Mouse (Mus musculus) limb, embryonic 11.5 days (tissue): ENCODE measurements around the gene Dscam. TPM values are rescaled to one million over a fixed set of nuclear protein-coding genes. Genes with fewer than 3 reads are reported as not detected.

Experiments used
- ATAC-seq: fragments of 200-750 bp; cut with Nextera tagmentation; 2 replicates; pipeline ENCODE4 v1.8.0; 2017; ENCODE audit warnings: low read depth; ENCODE audit not compliant: insufficient number of reproducible peaks, low FRiP score, low TSS enrichment
- DNase-seq: peaks from one replicate; pipeline ENCODE4 v3.0.0-alpha.2; 2015; ENCODE audit warnings: low spot score
- H3K27ac ChIP-seq: fragments of 300-500 bp; sonication (generic); replicated peaks from 2 replicates; pipeline ENCODE4 v1.5.1; 2014; ENCODE audit warnings: low read depth, mild to moderate bottlenecking, low read length
- H3K27me3 ChIP-seq: fragments of 300-500 bp; sonication (generic); 2 replicates; pipeline ENCODE4 v1.6.1; 2014; ENCODE audit warnings: mild to moderate bottlenecking, low read length, mixed read lengths; ENCODE audit not compliant: control insufficient read depth, insufficient read depth
- H3K36me3 ChIP-seq: fragments of 300-500 bp; sonication (generic); 2 replicates; pipeline ENCODE4 v1.6.1; 2014; ENCODE audit warnings: mild to moderate bottlenecking, low read length, moderate library complexity, mixed read lengths; ENCODE audit not compliant: control insufficient read depth, insufficient read depth
- H3K4me1 ChIP-seq: fragments of 300-500 bp; sonication (generic); 2 replicates; pipeline ENCODE4 v1.6.1; 2014; ENCODE audit warnings: low read length, mixed read lengths; ENCODE audit not compliant: control insufficient read depth, insufficient read depth
- H3K4me2 ChIP-seq: fragments of 300-500 bp; sonication (generic); 2 replicates; pipeline ENCODE4 v1.6.1; 2014; ENCODE audit warnings: low read depth, mild to moderate bottlenecking, moderate library complexity; ENCODE audit not compliant: severe bottlenecking
- H3K4me3 ChIP-seq: fragments of 300-500 bp; sonication (generic); 2 replicates; pipeline ENCODE4 v1.5.1; 2014; ENCODE audit warnings: low read depth, low read length
- H3K9ac ChIP-seq: fragments of 300-500 bp; sonication (generic); 2 replicates; pipeline ENCODE4 v1.6.1; 2014; ENCODE audit warnings: mild to moderate bottlenecking, low read length
- H3K9me3 ChIP-seq: fragments of 300-500 bp; sonication (generic); 2 replicates; pipeline ENCODE4 v1.6.1; 2016; ENCODE audit warnings: low read length; ENCODE audit not compliant: control insufficient read depth
- WGBS: fragments of 180-500 bp; shearing (Covaris S2); extraction: QIAGEN DNeasy Blood & Tissue Kit; methylation state at CpG from one replicate; pipeline ENCODE4 v1.1.7; 2014; 5-methylcytosine and 5-hydroxymethylcytosine counted together
- polyA plus RNA-seq: library from polyadenylated mRNA; unstranded; fragments of >200 nt; fragmentation: Nextera tagmentation; extraction: Ambion mirVana; gene quantifications from 2 replicates; pipeline ENCODE4 v1.2.1, GENCODE M21; 2014

Gene Dscam
- polyA plus RNA-seq, 1 experiment from 2014 or later = 0.11 TPM

DNA sequence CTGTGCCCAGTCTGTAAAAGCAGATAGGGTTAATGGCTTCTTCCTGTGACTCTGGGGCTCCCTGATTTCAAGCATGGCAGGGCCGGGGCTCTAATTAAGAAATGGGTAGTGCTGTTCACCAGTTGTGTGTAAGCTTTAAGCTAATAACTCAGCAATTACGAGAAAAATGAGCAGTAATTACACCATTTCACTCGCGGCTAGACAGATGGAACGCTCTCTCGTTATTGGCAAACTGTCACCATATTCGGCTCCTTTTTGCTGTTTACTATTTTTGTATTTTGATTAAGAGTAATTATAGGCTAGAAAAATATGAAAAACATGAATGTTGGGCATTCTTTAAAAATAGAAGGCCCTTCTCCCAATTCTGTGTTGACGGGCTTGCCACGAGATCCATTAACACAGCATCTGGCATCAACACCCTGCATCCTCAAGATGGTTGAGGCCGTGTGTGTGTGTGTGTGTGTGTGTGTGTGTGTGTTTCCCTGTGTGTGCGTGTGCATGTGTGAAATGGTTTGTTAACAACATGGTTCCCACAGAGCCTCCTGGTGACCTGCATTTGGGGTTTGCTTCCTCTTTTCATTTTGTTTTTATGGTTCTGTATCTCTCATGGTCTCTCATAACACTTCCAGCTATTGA, 162.5 kb downstream of the Dscam start:
- H3K27me3 ChIP-seq = no peaks in the 10 kb centered on the region
- no peak overlapping the region for H3K27ac ChIP-seq
- ATAC-seq = no peak
- no peaks in the 10 kb centered on the region for H3K9me3 ChIP-seq
- no peak overlapping the region for H3K9ac ChIP-seq
- no peak for DNase-seq
- H3K4me1 ChIP-seq = no peaks in the 10 kb centered on the region
- H3K36me3 ChIP-seq = no peaks in the 10 kb centered on the region
- H3K4me2 ChIP-seq = no peak overlapping the region
- no peak overlapping the region for H3K4me3 ChIP-seq
- WGBS = 49% methylated on average over 11 of the region's 11 CpGs

DNA sequence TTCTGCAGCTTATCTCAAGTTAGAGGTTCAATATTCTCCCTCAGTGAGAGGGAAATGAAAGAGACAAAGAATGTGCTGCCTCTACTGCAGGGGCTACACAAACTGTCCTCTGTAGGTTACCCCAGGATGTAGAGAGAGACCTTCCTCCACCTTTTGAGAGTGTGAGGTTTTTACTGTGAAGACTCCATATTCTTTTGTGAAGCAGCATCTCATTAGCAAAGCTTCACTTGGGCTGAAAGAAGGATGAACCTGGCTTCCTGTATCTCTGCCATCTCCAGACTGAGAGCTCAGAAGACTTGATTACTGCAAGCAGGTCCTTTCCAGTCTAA, 163.7 kb downstream of the Dscam start:
- no peak for ATAC-seq
- no peaks in the 10 kb centered on the region for H3K9me3 ChIP-seq
- H3K4me2 ChIP-seq = no peak overlapping the region
- no peak for DNase-seq
- no peak overlapping the region for H3K4me3 ChIP-seq
- no peaks in the 10 kb centered on the region for H3K4me1 ChIP-seq
- no peaks in the 10 kb centered on the region for H3K36me3 ChIP-seq
- H3K27me3 ChIP-seq = no peaks in the 10 kb centered on the region
- H3K9ac ChIP-seq = no peak overlapping the region
- H3K27ac ChIP-seq = no peak overlapping the region

DNA sequence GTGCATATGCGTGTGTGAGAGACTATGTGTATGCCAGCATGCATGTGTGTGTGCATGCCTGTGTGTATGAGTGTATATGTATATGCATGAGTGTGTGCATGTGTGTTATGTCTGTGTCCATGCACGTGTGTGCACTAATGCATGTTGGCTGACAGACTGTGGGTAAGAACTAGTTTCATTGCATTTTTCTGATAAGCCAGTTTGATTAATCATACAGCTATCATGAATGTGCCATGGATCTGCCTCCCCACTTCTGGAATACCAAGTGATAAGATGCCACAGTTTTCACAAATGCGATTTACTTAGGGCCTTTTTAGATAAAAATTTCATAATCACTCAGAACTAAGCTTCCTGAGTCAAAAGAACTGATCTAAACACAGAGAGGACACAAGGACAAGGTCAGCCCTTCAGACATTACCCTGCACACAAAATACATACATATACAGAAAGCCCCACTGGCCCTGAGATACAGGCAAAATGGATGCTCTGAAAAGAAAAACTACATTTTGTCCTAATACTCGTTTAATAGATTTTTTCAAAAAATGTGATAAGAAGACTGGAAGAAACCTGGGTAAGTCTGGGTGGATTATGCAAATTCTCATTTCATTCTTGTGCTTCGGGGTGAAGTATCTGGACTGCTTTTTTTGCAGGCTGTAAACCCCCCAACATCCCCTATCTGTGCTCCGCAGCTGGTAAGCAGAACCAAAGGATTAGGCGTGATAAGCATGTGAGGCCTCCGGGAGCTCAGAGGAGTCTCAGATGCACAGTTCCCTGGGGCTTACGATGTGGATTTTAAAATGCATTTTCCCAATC, 164.3 kb downstream of the Dscam start:
- 65% methylated on average over 9 of the region's 9 CpGs for WGBS
- ATAC-seq (no peak), DNase-seq (no peak)
- Histone ChIP-seq H3K9me3 (no peaks in the 10 kb centered on the region), H3K9ac (no peak overlapping the region), H3K4me1 (no peaks in the 10 kb centered on the region), H3K4me3 (no peak overlapping the region), H3K4me2 (no peak overlapping the region), H3K36me3 (no peaks in the 10 kb centered on the region), H3K27ac (no peak overlapping the region), H3K27me3 (no peaks in the 10 kb centered on the region)

DNA sequence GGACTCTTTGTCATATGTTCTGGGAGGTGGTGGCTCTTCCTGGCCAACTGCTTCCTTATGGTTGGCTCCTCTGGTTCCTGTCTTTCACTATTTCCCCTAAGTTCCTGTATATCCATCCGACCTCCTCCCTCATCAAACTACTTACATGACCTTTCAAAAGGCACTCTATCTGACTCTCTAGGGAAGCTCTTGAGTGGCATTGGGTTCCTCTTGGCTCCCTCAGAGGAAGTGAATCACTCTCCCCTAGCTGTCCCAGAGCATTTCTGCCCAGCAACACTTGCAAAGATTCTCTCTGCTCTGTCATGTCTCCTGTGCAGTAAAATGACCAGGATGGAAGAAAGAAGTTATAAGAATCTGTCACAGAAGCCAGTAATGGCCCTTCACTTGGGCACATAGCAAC, 166.6 kb downstream of the Dscam start:
- no peak for ATAC-seq
- no peak overlapping the region for H3K4me2 ChIP-seq
- 72% methylated on average over 1 of the region's 1 CpGs for WGBS

DNA sequence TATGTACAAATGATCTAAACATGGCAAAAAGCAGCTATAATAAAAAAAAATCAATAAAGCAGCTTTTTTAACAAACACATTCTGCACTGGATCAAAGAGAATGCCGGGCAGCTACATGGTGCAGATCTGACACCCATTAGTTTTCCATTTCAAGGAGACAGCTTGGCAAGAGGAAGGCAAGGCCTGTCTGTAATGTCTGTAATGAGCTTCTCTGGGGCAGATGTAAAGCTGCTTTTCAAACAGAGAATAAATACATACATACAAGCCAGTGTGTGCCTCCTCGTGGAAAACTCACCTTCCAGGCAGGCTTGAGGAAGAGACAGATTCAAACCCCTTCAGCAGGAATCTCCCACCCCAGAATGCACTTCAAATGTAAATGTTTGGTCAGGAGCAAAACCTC, 167.7 kb downstream of the Dscam start:
- no peaks in the 10 kb centered on the region for H3K4me1 ChIP-seq
- 44% methylated on average over 2 of the region's 2 CpGs for WGBS
- H3K36me3 ChIP-seq = no peaks in the 10 kb centered on the region
- no peaks in the 10 kb centered on the region for H3K9me3 ChIP-seq
- H3K9ac ChIP-seq = no peak overlapping the region
- no peaks in the 10 kb centered on the region for H3K27me3 ChIP-seq
- no peak for ATAC-seq
- H3K4me3 ChIP-seq = no peak overlapping the region
- H3K4me2 ChIP-seq = no peak overlapping the region
- no peak overlapping the region for H3K27ac ChIP-seq
- no peak for DNase-seq

More for the DNA sequence above, 166.6 kb downstream of the Dscam start:
- no peaks in the 10 kb centered on the region for H3K27me3 ChIP-seq
- no peaks in the 10 kb centered on the region for H3K36me3 ChIP-seq
- no peaks in the 10 kb centered on the region for H3K4me1 ChIP-seq
- H3K27ac ChIP-seq = no peak overlapping the region
- H3K9me3 ChIP-seq = no peaks in the 10 kb centered on the region
- no peak overlapping the region for H3K4me3 ChIP-seq
- H3K9ac ChIP-seq = no peak overlapping the region
- no peak for DNase-seq

DNA sequence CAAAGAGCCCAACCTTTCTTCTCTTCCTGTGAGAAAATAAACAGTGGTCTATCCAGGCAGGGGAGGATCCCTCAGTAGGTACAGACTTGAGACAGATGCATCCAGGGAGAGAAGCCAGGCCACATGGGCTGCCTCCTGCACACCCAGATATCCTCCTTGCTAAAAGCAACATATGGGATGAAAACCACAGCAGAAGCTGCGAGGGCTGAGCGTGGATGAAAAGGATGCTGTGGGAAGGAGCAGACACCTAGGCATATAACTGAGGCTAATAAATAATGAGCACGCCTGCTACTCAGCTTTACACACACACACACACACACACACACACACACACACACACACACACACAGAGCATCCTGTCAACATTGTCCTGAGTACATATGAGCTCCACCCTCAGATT, 168.4 kb downstream of the Dscam start:
- ATAC-seq (no peak), DNase-seq (no peak)
- Histone ChIP-seq H3K4me1 (no peaks in the 10 kb centered on the region), H3K4me2 (no peak overlapping the region), H3K27me3 (no peaks in the 10 kb centered on the region), H3K9ac (no peak overlapping the region), H3K9me3 (no peaks in the 10 kb centered on the region), H3K27ac (no peak overlapping the region), H3K4me3 (no peak overlapping the region), H3K36me3 (no peaks in the 10 kb centered on the region)
- WGBS = 56% methylated on average over 3 of the region's 3 CpGs

DNA sequence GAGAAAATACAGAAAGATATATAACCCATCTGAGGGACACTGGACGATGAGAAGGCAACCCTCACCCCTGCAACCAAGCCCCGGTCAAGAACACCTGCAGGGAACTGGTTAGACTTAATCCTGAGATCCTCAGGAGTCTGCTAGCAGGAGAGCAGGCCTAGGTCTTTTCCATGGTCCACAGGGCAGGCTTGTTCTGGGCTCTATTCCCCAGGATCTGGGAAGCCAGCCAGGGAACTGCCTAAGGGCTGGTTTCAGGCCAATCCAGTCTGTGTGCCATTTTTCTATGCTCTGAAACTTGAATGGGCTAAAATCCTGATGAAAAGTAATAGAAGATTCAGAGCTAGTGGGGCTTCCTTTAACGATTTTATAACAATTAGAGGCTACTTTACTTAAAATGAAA, 173.7 kb downstream of the Dscam start:
- H3K9ac ChIP-seq = no peak overlapping the region
- no peak for DNase-seq
- no peak overlapping the region for H3K27ac ChIP-seq
- 73% methylated on average over 3 of the region's 3 CpGs for WGBS
- no peak overlapping the region for H3K4me3 ChIP-seq
- no peak overlapping the region for H3K4me2 ChIP-seq
- no peaks in the 10 kb centered on the region for H3K9me3 ChIP-seq
- H3K36me3 ChIP-seq = no peaks in the 10 kb centered on the region
- H3K27me3 ChIP-seq = no peaks in the 10 kb centered on the region
- no peaks in the 10 kb centered on the region for H3K4me1 ChIP-seq
- ATAC-seq = no peak

DNA sequence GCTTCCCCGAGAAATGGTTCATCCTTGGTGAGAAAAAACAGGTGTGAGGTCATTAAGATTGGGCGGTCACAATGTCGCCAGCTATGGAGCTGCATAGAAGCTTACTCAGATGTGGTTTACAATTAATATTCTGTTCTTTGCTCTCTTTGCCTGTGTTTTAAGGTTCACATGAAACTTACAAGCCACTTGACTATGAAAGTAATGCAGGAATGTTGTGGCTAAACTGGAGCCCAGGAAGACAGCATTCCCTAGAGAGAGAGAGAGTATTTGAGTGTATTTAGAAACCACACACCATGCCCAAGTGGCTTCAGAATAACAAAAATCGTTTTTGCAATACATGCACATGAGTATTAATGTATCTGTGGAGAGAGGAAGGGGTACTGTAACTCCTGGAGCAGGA, 174.7 kb downstream of the Dscam start:
- no peak overlapping the region for H3K4me2 ChIP-seq
- H3K4me3 ChIP-seq = no peak overlapping the region
- H3K36me3 ChIP-seq = no peaks in the 10 kb centered on the region
- no peaks in the 10 kb centered on the region for H3K27me3 ChIP-seq
- no peak for ATAC-seq
- H3K9me3 ChIP-seq = no peaks in the 10 kb centered on the region
- WGBS = 78% methylated on average over 4 of the region's 4 CpGs
- no peak overlapping the region for H3K27ac ChIP-seq
- no peak for DNase-seq
- H3K9ac ChIP-seq = no peak overlapping the region
- H3K4me1 ChIP-seq = no peaks in the 10 kb centered on the region

DNA sequence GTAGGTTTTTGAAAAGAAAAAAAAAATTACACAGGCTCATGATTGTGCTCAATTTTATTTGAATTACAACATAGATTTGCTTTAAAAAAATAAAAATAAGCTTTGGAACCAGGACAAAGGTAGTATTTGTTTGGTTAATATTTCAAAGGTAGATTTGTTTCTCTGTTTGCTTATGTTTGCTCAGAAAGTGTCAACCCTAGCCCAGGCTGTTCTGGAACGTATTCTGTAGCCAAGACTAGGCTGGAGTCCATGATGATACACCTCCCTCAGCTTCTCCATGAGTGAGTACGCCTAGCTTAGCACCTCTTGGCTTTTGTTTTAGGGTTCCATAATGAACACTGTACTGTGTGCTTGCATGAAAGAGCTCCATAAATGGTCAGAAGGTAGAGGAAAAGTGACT, 183.2 kb downstream of the Dscam start:
- H3K36me3 ChIP-seq = no peaks in the 10 kb centered on the region
- WGBS = 83% methylated on average over 2 of the region's 2 CpGs
- no peak overlapping the region for H3K4me3 ChIP-seq
- ATAC-seq = no peak
- H3K9me3 ChIP-seq = no peaks in the 10 kb centered on the region
- H3K4me2 ChIP-seq = no peak overlapping the region
- DNase-seq = no peak
- no peak overlapping the region for H3K27ac ChIP-seq
- H3K9ac ChIP-seq = no peak overlapping the region
- H3K27me3 ChIP-seq = no peaks in the 10 kb centered on the region
- H3K4me1 ChIP-seq = no peaks in the 10 kb centered on the region
